Mouse (Mus musculus): ENCODE measurements around the gene Zscan2.

The Zscan2 gene

GRCm38 (mm10) chr7:80919647-80920008, 58.9 kb downstream of the Zscan2 start:
- DNase-seq (ENCODE audit: low read depth, low spot score) = no peak

DNA sequence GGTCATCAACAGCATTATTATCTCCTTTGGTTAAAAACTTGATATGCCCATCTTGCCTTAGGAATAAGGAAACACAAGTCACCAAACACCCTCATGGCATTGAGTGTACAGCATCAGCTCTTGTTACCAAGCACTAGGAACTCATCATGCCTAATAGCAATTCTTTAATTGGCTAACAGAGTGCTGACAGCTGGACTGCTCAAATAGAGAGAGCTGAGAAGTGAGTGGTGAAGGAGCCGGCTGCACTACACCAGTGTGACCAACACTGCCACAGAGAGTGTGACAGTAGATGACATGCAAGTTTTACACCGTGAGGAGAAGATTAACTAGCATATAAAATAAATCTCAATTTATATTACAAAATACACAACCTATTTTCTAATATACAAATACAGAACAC, 62.4 kb downstream of the Zscan2 start:
- no peak for DNase-seq (ENCODE audit: low read depth, low spot score)
